Mouse (Mus musculus): ENCODE measurements around the gene Acss3. TPM values are rescaled to one million over a fixed set of nuclear protein-coding genes. Genes with fewer than 3 reads are reported as not detected.

Acss3 gene
- polyA plus RNA-seq, 1 experiment: 0.08 TPM

DNA sequence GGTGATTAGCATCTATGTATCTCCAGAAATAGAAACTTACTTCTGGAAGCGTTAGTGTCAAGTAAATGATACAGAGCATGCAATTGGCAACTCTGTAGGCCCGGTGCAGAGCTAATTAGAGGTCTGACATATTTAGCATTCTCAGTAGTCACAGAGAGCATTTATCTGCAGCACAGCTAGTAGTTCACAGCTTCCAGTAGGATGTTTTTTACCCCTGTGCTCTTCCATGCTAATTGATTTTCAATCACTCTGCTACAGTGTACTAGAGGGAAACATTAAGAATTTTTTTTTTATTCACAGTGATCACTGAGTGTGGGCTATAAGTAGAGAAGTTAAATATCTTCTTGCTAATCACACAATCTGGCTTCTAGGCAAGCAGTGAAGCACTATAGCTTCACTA lies 112.3 kb downstream of the Acss3 start:
- Histone ChIP-seq H3K36me3 (ENCODE audit: control insufficient read depth, insufficient read depth) (no peaks in the 10 kb centered on the region), H3K4me3 (ENCODE audit: insufficient read depth, poor library complexity, severe bottlenecking) (no peak overlapping the region), H3ac (ENCODE audit: control insufficient read depth, insufficient read length, low read depth) (no peak overlapping the region), H3K79me2 (ENCODE audit: control insufficient read depth, insufficient read depth) (no peaks in the 10 kb centered on the region), H3K27me3 (ENCODE audit: control insufficient read depth, insufficient read depth, insufficient read length) (no peaks in the 10 kb centered on the region), H3K79me3 (ENCODE audit: low read depth) (no peaks in the 10 kb centered on the region)
- TF ChIP-seq CEBPB (IDR thresholded peaks at IDR 0.05; ENCODE audit: low read depth) (no peak), FOSL1 (IDR thresholded peaks at IDR 0.05; ENCODE audit: insufficient read depth, low read length, poor library complexity, severe bottlenecking) (no peak), USF1 (IDR thresholded peaks at IDR 0.05; ENCODE audit: low read depth) (no peak), MYOD1 (IDR thresholded peaks at IDR 0.05; ENCODE audit: control insufficient read depth, insufficient read length, low read depth) (no peak), CTCF (IDR thresholded peaks at IDR 0.05; ENCODE audit: control insufficient read depth, insufficient read depth, insufficient read length) (no peak), MYOG (IDR thresholded peaks at IDR 0.05; ENCODE audit: control insufficient read depth, extremely low read depth, insufficient read length) (no peak), MAX (IDR thresholded peaks at IDR 0.05) (no peak)

- Histone ChIP-seq H3K79me2 (ENCODE audit: control insufficient read depth, insufficient read depth) (no peaks in the 10 kb centered on the region), H3ac (ENCODE audit: control insufficient read depth, insufficient read length, low read depth) (no peak overlapping the region), H3K79me3 (ENCODE audit: low read depth) (no peaks in the 10 kb centered on the region), H3K36me3 (ENCODE audit: control insufficient read depth, insufficient read depth) (no peaks in the 10 kb centered on the region), H3K4me3 (ENCODE audit: insufficient read depth, poor library complexity, severe bottlenecking) (no peak overlapping the region), H3K27me3 (ENCODE audit: control insufficient read depth, insufficient read depth, insufficient read length) (no peaks in the 10 kb centered on the region)
- TF ChIP-seq FOSL1 (IDR thresholded peaks at IDR 0.05; ENCODE audit: insufficient read depth, low read length, poor library complexity, severe bottlenecking): no peak
Measured at GRCm38 (mm10) chr10:106998052-106998625, 125.3 kb downstream of the Acss3 start.

GRCm38 (mm10) chr10:106989478-106989877 lies 134.0 kb downstream of the Acss3 start:
- H3K4me3 ChIP-seq (ENCODE audit: insufficient read depth, poor library complexity, severe bottlenecking): no peak overlapping the region
- no peaks in the 10 kb centered on the region for H3K79me3 ChIP-seq (ENCODE audit: low read depth)
- H3ac ChIP-seq (ENCODE audit: control insufficient read depth, insufficient read length, low read depth): no peak overlapping the region
- no peaks in the 10 kb centered on the region for H3K36me3 ChIP-seq (ENCODE audit: control insufficient read depth, insufficient read depth)
- no peaks in the 10 kb centered on the region for H3K27me3 ChIP-seq (ENCODE audit: control insufficient read depth, insufficient read depth, insufficient read length)
- H3K79me2 ChIP-seq (ENCODE audit: control insufficient read depth, insufficient read depth): no peaks in the 10 kb centered on the region
- TF ChIP-seq MAX (IDR thresholded peaks at IDR 0.05) (no peak), CTCF (IDR thresholded peaks at IDR 0.05; ENCODE audit: control insufficient read depth, insufficient read depth, insufficient read length) (no peak), CEBPB (IDR thresholded peaks at IDR 0.05; ENCODE audit: low read depth) (no peak), MYOG (IDR thresholded peaks at IDR 0.05; ENCODE audit: control insufficient read depth, extremely low read depth, insufficient read length) (no peak), MYOD1 (IDR thresholded peaks at IDR 0.05; ENCODE audit: control insufficient read depth, insufficient read length, low read depth) (no peak), FOSL1 (IDR thresholded peaks at IDR 0.05; ENCODE audit: insufficient read depth, low read length, poor library complexity, severe bottlenecking) (no peak), USF1 (IDR thresholded peaks at IDR 0.05; ENCODE audit: low read depth) (no peak)

DNA sequence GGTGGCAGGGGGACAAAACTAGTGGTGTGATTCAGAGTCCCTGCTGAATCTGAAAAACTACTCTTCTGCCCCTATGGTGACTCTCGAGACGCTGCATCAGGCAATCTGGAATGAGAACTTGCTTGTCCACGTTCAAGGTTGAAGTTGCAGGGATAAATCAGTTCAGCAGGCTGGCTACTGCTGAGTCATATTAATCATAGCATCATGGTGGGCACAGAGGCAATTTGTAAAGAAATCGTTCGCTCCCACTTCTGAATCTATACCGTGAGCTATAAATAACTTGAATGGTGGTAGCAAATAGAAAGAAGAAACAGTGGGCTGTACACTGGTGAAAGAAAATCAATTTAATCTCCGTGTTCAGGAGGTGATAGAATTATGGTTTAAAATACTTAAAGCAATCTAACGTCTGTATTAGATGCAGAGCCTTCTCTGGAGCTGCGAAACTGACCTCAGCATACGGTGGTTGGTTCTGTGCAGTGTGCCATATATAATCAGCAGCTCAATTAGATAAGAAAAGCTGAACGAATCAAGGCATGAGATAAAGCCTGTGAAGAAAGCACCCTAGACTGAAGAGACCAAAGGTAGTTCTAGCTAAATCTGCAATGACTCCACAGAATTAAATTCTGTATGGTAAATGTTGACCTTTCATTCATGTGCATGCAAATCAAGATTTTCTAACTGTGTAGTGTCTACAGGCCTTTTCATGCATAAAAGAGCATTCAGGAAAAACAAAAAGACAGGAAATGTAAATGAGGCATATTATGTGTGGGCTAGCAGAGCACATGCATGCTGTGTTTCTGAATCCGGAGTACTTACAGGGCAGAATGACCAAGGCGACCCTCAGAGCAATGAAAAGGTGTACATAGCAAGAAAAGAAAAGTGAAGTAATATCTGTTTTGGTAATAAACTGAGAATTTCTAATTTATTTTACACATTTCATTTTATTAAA lies 148.0 kb downstream of the Acss3 start:
- H3K79me3 ChIP-seq (ENCODE audit: low read depth): no peaks in the 10 kb centered on the region
- H3ac ChIP-seq (ENCODE audit: control insufficient read depth, insufficient read length, low read depth): no peak overlapping the region
- H3K27me3 ChIP-seq (ENCODE audit: control insufficient read depth, insufficient read depth, insufficient read length): no peaks in the 10 kb centered on the region
- H3K36me3 ChIP-seq (ENCODE audit: control insufficient read depth, insufficient read depth): no peaks in the 10 kb centered on the region
- no peaks in the 10 kb centered on the region for H3K79me2 ChIP-seq (ENCODE audit: control insufficient read depth, insufficient read depth)
- TF ChIP-seq MYOG (IDR thresholded peaks at IDR 0.05; ENCODE audit: control insufficient read depth, extremely low read depth, insufficient read length) (no peak), USF1 (IDR thresholded peaks at IDR 0.05; ENCODE audit: low read depth) (no peak), CTCF (IDR thresholded peaks at IDR 0.05; ENCODE audit: control insufficient read depth, insufficient read depth, insufficient read length) (no peak), FOSL1 (IDR thresholded peaks at IDR 0.05; ENCODE audit: insufficient read depth, low read length, poor library complexity, severe bottlenecking) (no peak), MYOD1 (IDR thresholded peaks at IDR 0.05; ENCODE audit: control insufficient read depth, insufficient read length, low read depth) (no peak), MAX (IDR thresholded peaks at IDR 0.05) (no peak), CEBPB (IDR thresholded peaks at IDR 0.05; ENCODE audit: low read depth) (no peak)
- no peak overlapping the region for H3K4me3 ChIP-seq (ENCODE audit: insufficient read depth, poor library complexity, severe bottlenecking)

GRCm38 (mm10) chr10:106959026-106959425 lies 164.4 kb downstream of the Acss3 start:
- Histone ChIP-seq H3ac (ENCODE audit: control insufficient read depth, insufficient read length, low read depth) (no peak overlapping the region), H3K79me3 (ENCODE audit: low read depth) (no peaks in the 10 kb centered on the region), H3K4me3 (ENCODE audit: insufficient read depth, poor library complexity, severe bottlenecking) (no peak overlapping the region), H3K27me3 (ENCODE audit: control insufficient read depth, insufficient read depth, insufficient read length) (no peaks in the 10 kb centered on the region), H3K79me2 (ENCODE audit: control insufficient read depth, insufficient read depth) (no peaks in the 10 kb centered on the region), H3K36me3 (ENCODE audit: control insufficient read depth, insufficient read depth) (no peaks in the 10 kb centered on the region)
- TF ChIP-seq USF1 (IDR thresholded peaks at IDR 0.05; ENCODE audit: low read depth): no peak
- TF ChIP-seq FOSL1 (IDR thresholded peaks at IDR 0.05; ENCODE audit: insufficient read depth, low read length, poor library complexity, severe bottlenecking): no peak
- TF ChIP-seq CEBPB (IDR thresholded peaks at IDR 0.05; ENCODE audit: low read depth): no peak
- no peak for TF ChIP-seq CTCF (IDR thresholded peaks at IDR 0.05; ENCODE audit: control insufficient read depth, insufficient read depth, insufficient read length)
- TF ChIP-seq MYOD1 (IDR thresholded peaks at IDR 0.05; ENCODE audit: control insufficient read depth, insufficient read length, low read depth): no peak
- no peak for TF ChIP-seq MYOG (IDR thresholded peaks at IDR 0.05; ENCODE audit: control insufficient read depth, extremely low read depth, insufficient read length)
- TF ChIP-seq MAX (IDR thresholded peaks at IDR 0.05): no peak

All from C2C12 (cell line).